Mouse (Mus musculus) embryonic facial prominence, embryonic 11.5 days (tissue): ENCODE results near the gene Nelfcd. TPM values are rescaled to one million over a fixed set of nuclear protein-coding genes. Genes with fewer than 3 reads are reported as not detected.

Experiments used
- ATAC-seq: fragments of 200-750 bp; cut with Nextera tagmentation; replicated peaks from 2 replicates; pipeline ENCODE4 v1.8.0; 2017; ENCODE audit warnings: low read depth; ENCODE audit not compliant: insufficient number of reproducible peaks, low FRiP score, low TSS enrichment
- DNase-seq: peaks from one replicate; pipeline ENCODE4 v3.0.0-alpha.2; 2015; ENCODE audit warnings: low spot score
- H3K27ac ChIP-seq: fragments of 300-500 bp; sonication (generic); replicated peaks from 2 replicates; pipeline ENCODE4 v1.5.1; 2014; ENCODE audit warnings: mild to moderate bottlenecking, low read depth, low read length, control low read depth
- H3K27me3 ChIP-seq: fragments of 300-500 bp; sonication (generic); 2 replicates; pipeline ENCODE4 v1.6.1; 2014; ENCODE audit warnings: mild to moderate bottlenecking, low read length, moderate library complexity, mixed read lengths; ENCODE audit not compliant: control insufficient read depth, insufficient read depth
- H3K36me3 ChIP-seq: fragments of 300-500 bp; sonication (generic); replicated peaks from 2 replicates; pipeline ENCODE4 v1.6.1; 2014; ENCODE audit warnings: low read depth, mild to moderate bottlenecking, low read length, moderate library complexity, mixed read lengths; ENCODE audit not compliant: control insufficient read depth, insufficient read depth
- H3K4me1 ChIP-seq: fragments of 300-500 bp; sonication (generic); 2 replicates; pipeline ENCODE4 v1.6.1; 2014; ENCODE audit warnings: low read length, mixed read lengths; ENCODE audit not compliant: control insufficient read depth, insufficient read depth
- H3K4me2 ChIP-seq: fragments of 300-500 bp; sonication (generic); 2 replicates; pipeline ENCODE4 v1.6.1; 2014; ENCODE audit warnings: low read depth, mild to moderate bottlenecking, control low read depth, low read length, moderate library complexity
- H3K4me3 ChIP-seq: fragments of 300-500 bp; sonication (generic); 2 replicates; pipeline ENCODE4 v1.5.1; 2014; ENCODE audit warnings: low read depth, low read length, control low read depth
- H3K9ac ChIP-seq: fragments of 300-500 bp; sonication (generic); replicated peaks from 2 replicates; pipeline ENCODE4 v1.6.1; 2014; ENCODE audit warnings: mild to moderate bottlenecking, control low read depth, low read length
- H3K9me3 ChIP-seq: fragments of 300-500 bp; sonication (generic); replicated peaks from 2 replicates; pipeline ENCODE4 v1.6.1; 2016; ENCODE audit warnings: mild to moderate bottlenecking, low read length, inconsistent platforms, mixed read lengths; ENCODE audit not compliant: control insufficient read depth
- WGBS: fragments of 180-500 bp; shearing (Covaris S2); extraction: QIAGEN DNeasy Blood & Tissue Kit; methylation state at CpG from one replicate; pipeline ENCODE4 v1.1.7; 2014; 5-methylcytosine and 5-hydroxymethylcytosine counted together
- polyA plus RNA-seq: library from polyadenylated mRNA; unstranded; fragments of >200 nt; fragmentation: Nextera tagmentation; extraction: Ambion mirVana; gene quantifications from 2 replicates; pipeline ENCODE4 v1.2.1, GENCODE M21; 2014

Nelfcd gene
- polyA plus RNA-seq, 1 experiment from 2014 or later: 184 TPM

DNA sequence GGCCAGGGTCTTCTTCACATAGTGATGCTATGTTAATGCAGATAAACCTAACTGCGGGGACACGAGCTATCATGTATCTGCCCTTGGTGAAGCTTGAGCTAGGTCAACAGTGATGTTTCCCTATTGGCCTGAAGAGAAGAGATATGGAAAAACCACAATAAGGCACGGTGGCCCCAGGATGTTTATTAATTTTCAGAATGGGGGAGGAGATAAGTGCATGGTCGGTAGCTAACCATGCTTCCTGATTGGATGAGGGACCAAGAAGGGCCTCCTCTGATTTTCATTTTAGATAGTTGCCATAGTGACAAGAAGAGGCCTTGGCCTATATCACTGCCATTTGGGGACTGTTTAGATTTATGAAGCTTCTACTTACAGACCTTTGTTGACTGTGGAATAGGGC, 54.7 kb downstream of the Nelfcd start:
- no peaks in the 10 kb centered on the region for H3K4me1 ChIP-seq
- no peak overlapping the region for H3K9ac ChIP-seq
- H3K27ac ChIP-seq: no peak overlapping the region
- ATAC-seq (no peak), DNase-seq (no peak)
- no peak overlapping the region for H3K4me3 ChIP-seq
- 92% methylated on average over 4 of the region's 4 CpGs for WGBS
- no peaks in the 10 kb centered on the region; the same call in 1 of the 2 replicates for H3K36me3 ChIP-seq
- no peaks in the 10 kb centered on the region for H3K9me3 ChIP-seq
- no peak overlapping the region for H3K4me2 ChIP-seq
- H3K27me3 ChIP-seq: no peaks in the 10 kb centered on the region

DNA sequence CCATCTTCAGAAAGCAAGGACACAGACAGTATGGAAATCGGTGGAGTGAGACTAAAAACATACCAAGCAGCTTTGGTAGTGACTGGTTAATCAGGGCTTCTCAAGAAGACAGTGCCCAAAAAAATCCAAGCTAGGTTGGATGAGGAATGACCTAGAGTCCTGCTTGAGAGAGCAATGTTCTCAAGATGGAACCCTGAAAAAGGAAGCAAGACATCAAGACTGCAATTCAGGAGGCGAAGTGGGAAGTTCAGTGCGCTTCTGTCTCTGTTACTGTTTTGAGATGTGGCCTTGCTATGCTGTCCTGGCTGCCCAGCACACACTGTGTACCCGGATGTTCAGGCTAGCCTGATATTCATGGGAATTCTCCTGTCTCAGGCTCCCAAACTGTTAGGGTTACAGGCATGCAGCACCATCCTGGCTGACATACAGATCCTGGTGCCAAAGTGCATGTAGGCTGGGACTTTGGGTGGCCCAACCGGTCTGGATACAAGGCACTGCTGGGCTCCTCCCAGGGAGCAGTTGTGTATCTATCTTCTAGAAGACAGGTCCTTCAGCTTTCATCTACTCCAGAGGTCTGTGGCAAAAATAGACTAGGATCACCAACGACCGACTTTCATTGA, 55.3 kb downstream of the Nelfcd start:
- ATAC-seq: no peak
- WGBS: 95% methylated on average over 7 of the region's 7 CpGs
- no peaks in the 10 kb centered on the region for H3K27me3 ChIP-seq
- no peak for DNase-seq
- H3K4me1 ChIP-seq: no peaks in the 10 kb centered on the region
- H3K4me3 ChIP-seq: no peak overlapping the region
- no peaks in the 10 kb centered on the region for H3K9me3 ChIP-seq
- H3K27ac ChIP-seq: no peak overlapping the region
- H3K4me2 ChIP-seq: no peak overlapping the region
- H3K9ac ChIP-seq: no peak overlapping the region
- H3K36me3 ChIP-seq: no peaks in the 10 kb centered on the region; the same call in 1 of the 2 replicates

DNA sequence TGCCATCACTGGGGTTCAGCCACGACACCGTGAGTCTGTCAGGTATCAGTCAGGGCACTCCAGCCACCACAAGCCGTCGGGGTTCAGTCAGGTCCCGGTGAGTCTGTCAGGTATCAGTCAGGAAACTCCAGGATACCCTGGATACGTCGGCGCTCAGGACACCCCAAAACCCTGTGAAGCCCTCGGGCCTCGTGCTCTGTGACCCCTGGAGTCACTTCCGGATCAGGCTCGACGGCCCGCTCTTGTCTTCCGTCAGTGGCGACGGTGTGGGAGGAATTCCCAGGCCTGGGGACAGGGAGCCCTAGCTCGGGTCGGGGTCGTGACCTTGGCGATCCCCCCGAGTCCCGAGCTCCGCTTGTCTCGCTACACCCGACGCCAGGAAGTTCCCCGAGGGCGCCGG, 56.8 kb downstream of the Nelfcd start:
- DNase-seq: peak; percentile 32
- Histone ChIP-seq H3K9ac (peak overlapping the region; percentile 84), H3K9me3 (no peaks in the 10 kb centered on the region), H3K27ac (no peak overlapping the region; the same call in 1 of the 2 replicates), H3K4me3 (peak overlapping the region; percentile 74), H3K36me3 (no peaks in the 10 kb centered on the region; the same call in 1 of the 2 replicates), H3K4me2 (peak overlapping the region; percentile 74), H3K4me1 (no peaks in the 10 kb centered on the region), H3K27me3 (no peaks in the 10 kb centered on the region)
- ATAC-seq: peak; percentile 17
- 7% methylated on average over 30 of the region's 30 CpGs for WGBS

DNA sequence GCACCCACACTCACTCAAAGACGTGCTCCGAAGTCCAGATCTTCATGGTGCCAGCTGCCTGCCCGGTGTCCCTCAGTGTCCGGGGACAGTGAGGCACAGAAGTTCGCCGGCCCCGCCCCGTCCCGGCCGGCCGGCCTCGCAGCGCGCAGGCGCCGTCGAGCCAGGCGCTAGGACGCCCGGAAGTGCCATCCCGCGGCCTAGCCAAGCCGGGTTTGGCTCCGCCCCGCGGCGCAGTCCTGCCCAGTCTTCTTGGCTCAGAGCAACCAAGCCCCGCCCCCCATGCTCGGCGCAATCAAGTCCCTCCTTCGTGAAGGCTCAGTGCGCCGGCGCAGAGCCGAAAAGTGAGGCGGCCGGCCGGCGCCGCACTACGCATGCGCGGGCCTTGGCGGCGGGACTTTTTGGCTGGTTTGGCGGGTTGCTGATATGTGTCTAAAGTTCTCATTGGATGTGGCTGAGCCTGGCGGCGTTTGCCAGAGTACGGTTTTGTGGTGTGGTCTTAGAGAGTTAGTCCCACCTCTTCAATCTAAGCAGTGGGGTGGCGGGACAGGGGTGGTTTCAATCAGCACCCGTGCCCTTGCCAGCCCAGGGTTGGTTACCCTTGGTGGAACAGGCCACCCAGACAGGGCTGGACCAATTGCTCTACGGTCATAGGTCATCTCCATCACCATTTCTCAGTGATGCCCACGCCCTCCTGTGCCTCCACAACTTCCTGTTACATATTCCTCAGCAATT, 57.4 kb downstream of the Nelfcd start, which contains the start of gene Prelid3b:
Gene Prelid3b (minus strand): TSS at position 264 of the 732 bp plus-strand sequence.
- Histone ChIP-seq H3K9ac (peak within 1 kb of the TSS; percentile 84), H3K4me1 (no peaks in the 10 kb centered on the region), H3K27ac (peak within 1 kb of the TSS; percentile 47), H3K4me2 (peak within 1 kb of the TSS; percentile 74), H3K27me3 (no peaks in the 10 kb centered on the region), H3K9me3 (no peaks in the 10 kb centered on the region), H3K4me3 (peak within 1 kb of the TSS; percentile 74), H3K36me3 (no peaks in the 10 kb centered on the region; the same call in 1 of the 2 replicates)
- under 1% methylated on average over 41 of the region's 53 CpGs for WGBS
- peak; percentile 99 for DNase-seq
- peak; percentile 97 for ATAC-seq

DNA sequence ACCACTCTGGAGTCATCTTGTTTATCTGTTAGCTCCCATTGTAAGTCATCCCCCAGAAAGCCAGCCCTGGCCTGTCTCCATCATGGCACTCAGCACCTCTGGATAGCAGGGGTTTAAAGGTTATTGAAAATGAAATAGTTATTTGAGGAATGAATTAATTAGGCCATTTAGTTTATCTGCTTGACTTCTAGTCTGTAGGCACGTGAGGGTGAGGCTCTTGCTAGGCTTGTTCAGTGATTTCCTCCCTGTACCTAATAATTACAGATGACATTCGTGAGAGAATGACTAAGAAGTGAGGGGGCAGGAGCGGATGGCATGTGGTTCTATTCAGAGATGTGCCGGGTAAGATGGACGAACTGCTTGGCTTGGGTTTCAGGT, 57.9 kb downstream of the Nelfcd start:
- Histone ChIP-seq H3K4me3 (no peak overlapping the region; the same call in 1 of the 2 replicates), H3K4me1 (no peaks in the 10 kb centered on the region), H3K27ac (no peak overlapping the region), H3K9me3 (no peaks in the 10 kb centered on the region), H3K27me3 (no peaks in the 10 kb centered on the region), H3K4me2 (peak overlapping the region; percentile 61), H3K9ac (peak overlapping the region; percentile 61), H3K36me3 (no peaks in the 10 kb centered on the region; the same call in 1 of the 2 replicates)
- 68% methylated on average over 5 of the region's 5 CpGs for WGBS
- ATAC-seq: no peak
- no peak for DNase-seq

Other genes with a start within 250 kb of the Nelfcd start
- gene Gnas, start 131.5 kb upstream of the Nelfcd start, polyA plus RNA-seq: 1,377 and 1,397 TPM in 2 replicates
- 17.5 and 23.1 TPM in 2 replicates for gene Gm20721, start 69.1 kb upstream of the Nelfcd start, polyA plus RNA-seq
- gene Ctsz, start 23.2 kb downstream of the Nelfcd start, polyA plus RNA-seq: 86.5 and 106 TPM in 2 replicates
- gene Tubb1, start 34.9 kb downstream of the Nelfcd start, polyA plus RNA-seq: 5.2 and 6.6 TPM in 2 replicates
- gene Atp5e, start 48.3 kb downstream of the Nelfcd start, polyA plus RNA-seq: 686 and 711 TPM in 2 replicates
- 131 and 134 TPM in 2 replicates for gene Prelid3b, start 57.3 kb downstream of the Nelfcd start, polyA plus RNA-seq
- 0.08 TPM in 1 of 2 replicates, not detected in the other for gene Zfp831, start 227.7 kb downstream of the Nelfcd start, polyA plus RNA-seq